Mouse (Mus musculus) myocyte (in vitro differentiated cells): Measurements from ENCODE around the gene Sec61a1.

Source experiments
- E2F4 ChIP-seq: IDR thresholded peaks from one replicate; pipeline ENCODE4 v1.6.1; 2011; ENCODE audit warnings: mild to moderate bottlenecking, control low read depth, moderate library complexity; ENCODE audit not compliant: insufficient read depth
- MAX ChIP-seq: IDR thresholded peaks from one replicate; pipeline ENCODE4 v1.6.1; 2011; ENCODE audit warnings: low read depth, mild to moderate bottlenecking, control low read depth
- MYOD1 ChIP-seq, 3 experiments: IDR thresholded peaks; one replicate each; pipeline ENCODE4 v1.6.1; 2011; ENCODE audit warnings: control low read depth in 2 of 3, low read depth in 2 of 3, mild to moderate bottlenecking in 2 of 3, moderate library complexity in 1 of 3; ENCODE audit not compliant: insufficient read length in 2 of 3, control insufficient read depth in 1 of 3
- POLR2A ChIP-seq: IDR thresholded peaks from one replicate; pipeline ENCODE4 v1.6.1; 2011; ENCODE audit warnings: low read depth, mild to moderate bottlenecking, control low read depth, moderate library complexity; ENCODE audit not compliant: insufficient read length
- POLR2AphosphoS2 ChIP-seq: IDR thresholded peaks from one replicate; pipeline ENCODE4 v1.6.1; 2011; ENCODE audit warnings: low read depth, control low read depth; ENCODE audit not compliant: insufficient read length
- TCF12 ChIP-seq: IDR thresholded peaks from one replicate; pipeline ENCODE4 v1.6.1; 2011; ENCODE audit warnings: mild to moderate bottlenecking, control low read depth; ENCODE audit not compliant: poor library complexity, insufficient read depth, severe bottlenecking
- TCF3 ChIP-seq: IDR thresholded peaks from one replicate; pipeline ENCODE4 v1.6.1; 2011; ENCODE audit warnings: low read depth, control low read depth; ENCODE audit not compliant: insufficient read length
- USF1 ChIP-seq: IDR thresholded peaks from one replicate; pipeline ENCODE4 v1.6.1; 2011; ENCODE audit warnings: low read depth, mild to moderate bottlenecking, control low read depth, moderate library complexity

GRCm38 (mm10) chr6:88485378-88485777 is 33.3 kb downstream of the Sec61a1 start:
- no peak for TF ChIP-seq USF1
- TF ChIP-seq MAX, result no peak
- no peak for TF ChIP-seq E2F4
- no peak for TF ChIP-seq POLR2AphosphoS2
- TF ChIP-seq POLR2A, result no peak
- no peak for TF ChIP-seq TCF12
- no peak for TF ChIP-seq MYOD1 (IDR thresholded peaks at IDR 0.05; ENCODE audit: control insufficient read depth in 1 of 3, insufficient read length in 2 of 3, low read depth in 2 of 3)
- TF ChIP-seq TCF3, result no peak
